Mouse (Mus musculus) small intestine, adult 2 months (tissue): ENCODE measurements around the gene Dnah11. TPM values are rescaled to one million over a fixed set of nuclear protein-coding genes. Genes with fewer than 3 reads are reported as not detected.

ENCODE experiments used
- H3K27ac ChIP-seq: fragments of 200-500 bp; 2 replicates; pipeline ENCODE4 v1.5.1; 2012; ENCODE audit warnings: low read depth, low read length, control low read depth, inconsistent platforms; ENCODE audit not compliant: insufficient read depth
- H3K27me3 ChIP-seq: fragments of 200-500 bp; 2 replicates; pipeline ENCODE4 v1.6.1; 2012; ENCODE audit warnings: mild to moderate bottlenecking, moderate library complexity, low read length, inconsistent platforms; ENCODE audit not compliant: control insufficient read depth, insufficient read depth
- H3K36me3 ChIP-seq: fragments of 200-500 bp; 2 replicates; pipeline ENCODE4 v1.6.1; 2012; ENCODE audit warnings: mild to moderate bottlenecking, low read length, control low read depth, inconsistent platforms; ENCODE audit not compliant: control insufficient read depth, insufficient read depth
- H3K4me1 ChIP-seq: fragments of 200-500 bp; 2 replicates; pipeline ENCODE4 v1.6.1; 2012; ENCODE audit warnings: low read length, inconsistent platforms, mixed read lengths; ENCODE audit not compliant: control insufficient read depth, insufficient read depth, insufficient read length
- H3K4me3 ChIP-seq: fragments of 200-500 bp; 2 replicates; pipeline ENCODE4 v1.5.1; 2012; ENCODE audit warnings: low read depth, mild to moderate bottlenecking, control low read depth, inconsistent platforms, low read length, moderate library complexity
- CTCF ChIP-seq: fragments of 200-500 bp; IDR thresholded peaks from 2 replicates; pipeline ENCODE4 v1.5.1; 2012; ENCODE audit warnings: low read depth, mild to moderate bottlenecking, control low read depth, inconsistent platforms, low read length, moderate library complexity, mixed read lengths; ENCODE audit not compliant: insufficient replicate concordance, insufficient read length; ENCODE audit errors: extremely low read depth
- POLR2A ChIP-seq: fragments of 200-500 bp; IDR thresholded peaks from 2 replicates; pipeline ENCODE4 v1.6.1; 2012; ENCODE audit warnings: low read depth, mild to moderate bottlenecking, control low read depth, inconsistent platforms, low read length, moderate library complexity
- WGBS: fragments of 180-500 bp; shearing (Covaris S2); methylation state at CpG from one replicate; pipeline ENCODE4 v1.1.7; 2018; 5-methylcytosine and 5-hydroxymethylcytosine counted together
- polyA plus RNA-seq: library from polyadenylated mRNA; depleted of rRNA; stranded (reverse); fragments of >200 nt; gene quantifications from 2 replicates; pipeline ENCODE4 v1.2.3, GENCODE M21; 2012; rRNA removed

Gene Dnah11
- polyA plus RNA-seq, 1 experiment, result 0.01 TPM

GRCm38 (mm10) chr12:117831351-117831961 lies 367.4 kb downstream of the Dnah11 start:
- no peaks in the 10 kb centered on the region for H3K36me3 ChIP-seq
- peaks cover 5% of the 10 kb centered on the region; the same call in 1 of the 2 replicates for H3K4me1 ChIP-seq
- WGBS, result 46% methylated on average over 8 of the region's 8 CpGs
- TF ChIP-seq POLR2A, result no peak
- no peak for TF ChIP-seq CTCF
- no peaks in the 10 kb centered on the region for H3K27me3 ChIP-seq
- no peak overlapping the region for H3K4me3 ChIP-seq
- no peak overlapping the region for H3K27ac ChIP-seq

GRCm38 (mm10) chr12:117828350-117828749 lies 370.5 kb downstream of the Dnah11 start:
- WGBS, result 17% methylated on average over 3 of the region's 3 CpGs
- TF ChIP-seq POLR2A (no peak), CTCF (no peak)
- Histone ChIP-seq H3K27me3 (no peaks in the 10 kb centered on the region), H3K27ac (no peak overlapping the region), H3K4me1 (peaks cover 2% of the 10 kb centered on the region; the same call in 1 of the 2 replicates), H3K4me3 (no peak overlapping the region), H3K36me3 (no peaks in the 10 kb centered on the region)

Other genes starting within 250 kb of the Dnah11 start
- gene Sp4, start 102.4 kb upstream of the Dnah11 start, polyA plus RNA-seq, result 1.6 and 2.1 TPM in 2 replicates